Mouse (Mus musculus): ENCODE data around the gene Cbx5.

The Cbx5 gene

GRCm38 (mm10) chr15:103214971-103215907 is 24.4 kb downstream of the Cbx5 start:
- in situ Hi-C loops (cut with MboI), result no loop called here

GRCm38 (mm10) chr15:103214149-103214548 is 25.5 kb downstream of the Cbx5 start:
- in situ Hi-C loops (cut with MboI), result no loop called here

- in situ Hi-C loops (cut with MboI), result no loop called here
These were observed 34.5 kb downstream of the Cbx5 start for GRCm38 (mm10) chr15:103205156-103205555.

- in situ Hi-C loops (cut with MboI), result no loop called here
These were observed 37.4 kb downstream of the Cbx5 start for GRCm38 (mm10) chr15:103202088-103202793.

- in situ Hi-C loops (cut with MboI), result no loop called here
These were observed 41.8 kb downstream of the Cbx5 start for GRCm38 (mm10) chr15:103197785-103198184.

- in situ Hi-C loops (cut with MboI), result no loop called here
These were observed 42.8 kb downstream of the Cbx5 start for GRCm38 (mm10) chr15:103196835-103197234.

GRCm38 (mm10) chr15:103193606-103194005 is 46.0 kb downstream of the Cbx5 start:
- in situ Hi-C loops (cut with MboI), result no loop called here

- in situ Hi-C loops (cut with MboI), result no loop called here
These were observed 48.8 kb downstream of the Cbx5 start for GRCm38 (mm10) chr15:103190531-103191462.

- in situ Hi-C loops (cut with MboI), result no loop called here
These were observed 49.5 kb downstream of the Cbx5 start for GRCm38 (mm10) chr15:103190083-103190482.

GRCm38 (mm10) chr15:103187803-103188202 is 51.8 kb downstream of the Cbx5 start:
- in situ Hi-C loops (cut with MboI), result no loop called here

GRCm38 (mm10) chr15:103185462-103186198 is 54.0 kb downstream of the Cbx5 start:
- in situ Hi-C loops (cut with MboI), result no loop called here

GRCm38 (mm10) chr15:103183651-103184610 is 55.7 kb downstream of the Cbx5 start:
- in situ Hi-C loops (cut with MboI), result no loop called here

GRCm38 (mm10) chr15:103183135-103183534 is 56.5 kb downstream of the Cbx5 start:
- in situ Hi-C loops (cut with MboI), result no loop called here

GRCm38 (mm10) chr15:103182166-103182790 is 57.3 kb downstream of the Cbx5 start:
- in situ Hi-C loops (cut with MboI), result no loop called here

GRCm38 (mm10) chr15:103180406-103180805 is 59.2 kb downstream of the Cbx5 start:
- in situ Hi-C loops (cut with MboI), result no loop called here

- in situ Hi-C loops (cut with MboI), result loop anchor here (10.0 kb wide), 1 partner anchor 194 kb away; no protein-coding TSS in a partner anchor
These were observed 60.8 kb downstream of the Cbx5 start for GRCm38 (mm10) chr15:103178767-103179166.

- in situ Hi-C loops (cut with MboI), result loop anchor here (10.0 kb wide), 1 partner anchor 193 kb away; no protein-coding TSS in a partner anchor
These were observed 61.5 kb downstream of the Cbx5 start for GRCm38 (mm10) chr15:103178137-103178536.

- in situ Hi-C loops (cut with MboI), result loop anchor here (10.0 kb wide), 1 partner anchor 193 kb away; no protein-coding TSS in a partner anchor
These were observed 62.0 kb downstream of the Cbx5 start for GRCm38 (mm10) chr15:103177611-103178041.

GRCm38 (mm10) chr15:103176874-103177421 is 62.7 kb downstream of the Cbx5 start:
- in situ Hi-C loops (cut with MboI), result loop anchor here (10.0 kb wide), 1 partner anchor 192 kb away; no protein-coding TSS in a partner anchor

All from mature B cell (primary cell).